Mouse (Mus musculus) forebrain, embryonic 13.5 days (tissue): ENCODE results near the gene Ltc4s. TPM values are rescaled to one million over a fixed set of nuclear protein-coding genes. Genes with fewer than 3 reads are reported as not detected.

Experiments used
- ATAC-seq: fragments of 200-750 bp; cut with Nextera tagmentation; 2 replicates; pipeline ENCODE4 v1.8.0; 2017
- H3K27ac ChIP-seq: fragments of 300-500 bp; sonication (generic); 2 replicates; pipeline ENCODE4 v1.5.1; 2015; ENCODE audit warnings: inconsistent platforms, mild to moderate bottlenecking, moderate library complexity
- H3K27me3 ChIP-seq: fragments of 300-500 bp; sonication (generic); 2 replicates; pipeline ENCODE4 v1.6.1; 2015; ENCODE audit warnings: mild to moderate bottlenecking, inconsistent platforms
- H3K36me3 ChIP-seq: fragments of 300-500 bp; sonication (generic); 2 replicates; pipeline ENCODE4 v1.6.1; 2015; ENCODE audit warnings: mild to moderate bottlenecking, inconsistent platforms; ENCODE audit not compliant: poor library complexity, severe bottlenecking
- H3K4me1 ChIP-seq: fragments of 300-500 bp; sonication (generic); 2 replicates; pipeline ENCODE4 v1.6.1; 2015; ENCODE audit warnings: inconsistent platforms
- H3K4me2 ChIP-seq: fragments of 300-500 bp; sonication (generic); 2 replicates; pipeline ENCODE4 v1.6.1; 2015; ENCODE audit warnings: inconsistent platforms, mild to moderate bottlenecking, moderate library complexity
- H3K4me3 ChIP-seq: fragments of 300-500 bp; sonication (generic); 2 replicates; pipeline ENCODE4 v1.5.1; 2015; ENCODE audit warnings: mild to moderate bottlenecking, inconsistent platforms
- H3K9ac ChIP-seq: fragments of 300-500 bp; sonication (generic); 2 replicates; pipeline ENCODE4 v1.6.1; 2015; ENCODE audit warnings: mild to moderate bottlenecking, inconsistent platforms
- H3K9me3 ChIP-seq: fragments of 300-500 bp; sonication (generic); replicated peaks from 2 replicates; pipeline ENCODE4 v1.6.1; 2016; ENCODE audit warnings: inconsistent platforms
- WGBS: fragments of 180-500 bp; shearing (Covaris S2); methylation state at CpG from one replicate; pipeline ENCODE4 v1.1.7; 2015; 5-methylcytosine and 5-hydroxymethylcytosine counted together
- polyA plus RNA-seq: library from polyadenylated mRNA; unstranded; fragments of >200 nt; fragmentation: Nextera tagmentation; extraction: Ambion mirVana; gene quantifications from 2 replicates; pipeline ENCODE4 v1.2.1, GENCODE M21; 2015

Ltc4s gene
- polyA plus RNA-seq, 1 experiment from 2014 or later, result 1.1 TPM

- peak overlapping the region; percentile 1; the same call in 1 of the 2 replicates for H3K9ac ChIP-seq
- no peaks in the 10 kb centered on the region for H3K9me3 ChIP-seq
- no peak overlapping the region for H3K27ac ChIP-seq
- no peak overlapping the region for H3K4me2 ChIP-seq
- H3K27me3 ChIP-seq, result peaks cover 9% of the 10 kb centered on the region; the same call in 1 of the 2 replicates
- H3K36me3 ChIP-seq, result peaks cover 36% of the 10 kb centered on the region
- H3K4me3 ChIP-seq, result no peak overlapping the region
- WGBS, result 21% methylated on average over 3 of the region's 3 CpGs
- ATAC-seq, result no peak
- peaks cover 51% of the 10 kb centered on the region for H3K4me1 ChIP-seq
These were observed 9.6 kb downstream of the Ltc4s start for GRCm38 (mm10) chr11:50228772-50229171.

GRCm38 (mm10) chr11:50227736-50228135, 10.7 kb downstream of the Ltc4s start:
- Histone ChIP-seq H3K36me3 (peaks cover 26% of the 10 kb centered on the region), H3K4me1 (peaks cover 60% of the 10 kb centered on the region), H3K27ac (no peak overlapping the region), H3K9ac (peak overlapping the region; percentile 97; the same call in 1 of the 2 replicates), H3K4me2 (peak overlapping the region; percentile 90; the same call in 1 of the 2 replicates), H3K4me3 (no peak overlapping the region), H3K27me3 (peaks cover 9% of the 10 kb centered on the region; the same call in 1 of the 2 replicates), H3K9me3 (no peaks in the 10 kb centered on the region)
- no peak for ATAC-seq
- 85% methylated on average over 4 of the region's 4 CpGs for WGBS

GRCm38 (mm10) chr11:50227226-50227625, 11.2 kb downstream of the Ltc4s start:
- Histone ChIP-seq H3K36me3 (peaks cover 21% of the 10 kb centered on the region), H3K9me3 (no peaks in the 10 kb centered on the region), H3K9ac (peak overlapping the region; percentile 97), H3K27me3 (peaks cover 9% of the 10 kb centered on the region; the same call in 1 of the 2 replicates), H3K4me3 (peak overlapping the region; percentile 92; the same call in 1 of the 2 replicates), H3K4me1 (peaks cover 65% of the 10 kb centered on the region), H3K4me2 (peak overlapping the region; percentile 90), H3K27ac (0 out of 2 replicates have a peak overlapping the region, but pooled peaks have one; percentile 25)
- 86% methylated on average over 3 of the region's 3 CpGs for WGBS
- ATAC-seq, result no peak

GRCm38 (mm10) chr11:50226406-50226805, 12.0 kb downstream of the Ltc4s start:
- Histone ChIP-seq H3K27me3 (peaks cover 9% of the 10 kb centered on the region; the same call in 1 of the 2 replicates), H3K9me3 (no peaks in the 10 kb centered on the region), H3K9ac (peak overlapping the region; percentile 97), H3K4me1 (peaks cover 65% of the 10 kb centered on the region), H3K27ac (no peak overlapping the region), H3K4me2 (peak overlapping the region; percentile 90), H3K36me3 (peaks cover 13% of the 10 kb centered on the region; the same call in 1 of the 2 replicates), H3K4me3 (peak overlapping the region; percentile 92)
- 43% methylated on average over 2 of the region's 2 CpGs for WGBS
- ATAC-seq, result no peak

- Histone ChIP-seq H3K36me3 (peaks cover 11% of the 10 kb centered on the region; the same call in 1 of the 2 replicates), H3K27ac (peak overlapping the region; percentile 93), H3K27me3 (peaks cover 8% of the 10 kb centered on the region; the same call in 1 of the 2 replicates), H3K4me3 (peak overlapping the region; percentile 92), H3K9me3 (no peaks in the 10 kb centered on the region), H3K9ac (peak overlapping the region; percentile 97), H3K4me2 (peak overlapping the region; percentile 90), H3K4me1 (peaks cover 62% of the 10 kb centered on the region)
- ATAC-seq, result peak; percentile 3
- WGBS, result 3% methylated on average over 34 of the region's 34 CpGs
These were observed 12.6 kb downstream of the Ltc4s start for GRCm38 (mm10) chr11:50225611-50226378.

- Histone ChIP-seq H3K27me3 (no peaks in the 10 kb centered on the region; the same call in 1 of the 2 replicates), H3K36me3 (peaks cover 7% of the 10 kb centered on the region; the same call in 1 of the 2 replicates), H3K4me3 (peak overlapping the region; percentile 92), H3K9ac (peak overlapping the region; percentile 97), H3K4me2 (peak overlapping the region; percentile 90), H3K9me3 (no peaks in the 10 kb centered on the region), H3K27ac (peak overlapping the region; percentile 93), H3K4me1 (peaks cover 56% of the 10 kb centered on the region)
- under 1% methylated on average over 54 of the region's 70 CpGs for WGBS
- peak; percentile 88 for ATAC-seq
These were observed 13.5 kb downstream of the Ltc4s start for GRCm38 (mm10) chr11:50224671-50225530.

GRCm38 (mm10) chr11:50223783-50224662, 14.4 kb downstream of the Ltc4s start:
- Histone ChIP-seq H3K36me3 (peaks cover 7% of the 10 kb centered on the region; the same call in 1 of the 2 replicates), H3K27me3 (no peaks in the 10 kb centered on the region), H3K9ac (peak overlapping the region; percentile 97), H3K4me1 (peaks cover 49% of the 10 kb centered on the region), H3K27ac (peak overlapping the region; percentile 93), H3K4me2 (peak overlapping the region; percentile 90), H3K9me3 (no peaks in the 10 kb centered on the region), H3K4me3 (peak overlapping the region; percentile 92)
- 4% methylated on average over 17 of the region's 17 CpGs for WGBS
- peak; percentile 13; the same call in 1 of the 2 replicates for ATAC-seq

GRCm38 (mm10) chr11:50222559-50223276, 15.7 kb downstream of the Ltc4s start:
- peak overlapping the region; percentile 90 for H3K4me2 ChIP-seq
- no peaks in the 10 kb centered on the region for H3K27me3 ChIP-seq
- H3K9ac ChIP-seq, result no peak overlapping the region
- H3K4me1 ChIP-seq, result peaks cover 39% of the 10 kb centered on the region
- no peak for ATAC-seq
- H3K27ac ChIP-seq, result no peak overlapping the region
- H3K36me3 ChIP-seq, result peaks cover 4% of the 10 kb centered on the region; the same call in 1 of the 2 replicates
- H3K4me3 ChIP-seq, result no peak overlapping the region
- WGBS, result 40% methylated on average over 7 of the region's 7 CpGs
- no peaks in the 10 kb centered on the region for H3K9me3 ChIP-seq

GRCm38 (mm10) chr11:50219833-50220232, 18.6 kb downstream of the Ltc4s start:
- no peak overlapping the region for H3K4me3 ChIP-seq
- H3K36me3 ChIP-seq, result no peaks in the 10 kb centered on the region
- no peaks in the 10 kb centered on the region for H3K27me3 ChIP-seq
- WGBS, result 36% methylated on average over 2 of the region's 2 CpGs
- H3K9me3 ChIP-seq, result no peaks in the 10 kb centered on the region
- peaks cover 32% of the 10 kb centered on the region for H3K4me1 ChIP-seq
- H3K9ac ChIP-seq, result no peak overlapping the region
- no peak overlapping the region for H3K4me2 ChIP-seq
- no peak overlapping the region for H3K27ac ChIP-seq
- no peak for ATAC-seq

- Histone ChIP-seq H3K27ac (no peak overlapping the region), H3K9ac (no peak overlapping the region), H3K9me3 (no peaks in the 10 kb centered on the region), H3K4me2 (no peak overlapping the region), H3K36me3 (no peaks in the 10 kb centered on the region), H3K4me1 (peaks cover 22% of the 10 kb centered on the region), H3K27me3 (no peaks in the 10 kb centered on the region), H3K4me3 (no peak overlapping the region)
- 69% methylated on average over 4 of the region's 4 CpGs for WGBS
- ATAC-seq, result no peak
These were observed 20.6 kb downstream of the Ltc4s start for GRCm38 (mm10) chr11:50217811-50218210.
